7 mouse cellular contexts compared by ENCODE assay signal in the genomic region with DNA sequence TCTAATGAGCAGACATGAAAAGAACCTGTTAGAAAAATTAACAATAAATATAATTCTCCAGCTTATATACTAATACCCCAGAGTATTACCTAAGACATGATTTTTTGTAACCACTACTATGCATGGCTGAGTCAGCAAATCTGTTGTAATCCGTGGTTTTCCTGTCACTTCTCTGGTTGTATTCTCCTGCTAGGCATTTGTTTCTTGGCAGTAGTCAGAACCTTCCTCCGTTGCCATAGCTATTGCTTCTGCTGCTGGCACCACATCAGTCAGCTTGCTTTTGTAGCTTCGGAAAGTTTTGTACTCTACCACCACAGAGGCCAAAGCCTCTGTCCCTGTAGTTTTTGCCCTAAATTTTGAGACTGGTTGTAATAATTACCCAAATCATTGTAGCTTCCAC.
DNase-seq lines count a peak whose midpoint lies in the region; ATAC-seq and TF ChIP-seq lines count a peak whose summit lies in the region.

No protein-coding gene starts in this region.

- ATAC-seq in limb, embryonic 14.5 days (ENCODE audit: low FRiP score, low read depth) = no peak
- no peak for ATAC-seq in erythroblast, adult 5-6 weeks (replicated peaks; ENCODE audit: low FRiP score, poor library complexity, severe bottlenecking)

- DNase-seq in limb, embryonic 14.5 days (ENCODE audit: low spot score) = peak; percentile 26
- DNase-seq in limb, embryonic 10.5 days (ENCODE audit: low spot score) = no peak
- peak; percentile 81 for DNase-seq in NIH3T3 (ENCODE audit: low read depth)
- peak; percentile 89 for DNase-seq in brain, embryonic 14.5 days (ENCODE audit: low read depth)
- peak; percentile 42 for DNase-seq in lung, postnatal 10 days
- DNase-seq in heart, adult 8-10 months (ENCODE audit: low spot score) = no peak

- no peak overlapping the region for H3K27ac ChIP-seq in limb, embryonic 14.5 days (replicated peaks; ENCODE audit: low read depth, low read length)
- no peak overlapping the region for H3K27ac ChIP-seq in limb, embryonic 10.5 days

- no peaks in the 10 kb centered on the region for H3K27me3 ChIP-seq in limb, embryonic 14.5 days (ENCODE audit: control insufficient read depth, insufficient read depth, low read length)
- H3K27me3 ChIP-seq in limb, embryonic 10.5 days (ENCODE audit: low read depth, poor library complexity, severe bottlenecking) = no peaks in the 10 kb centered on the region

- H3K4me3 ChIP-seq in limb, embryonic 14.5 days (replicated peaks; ENCODE audit: low read length) = no peak overlapping the region
- no peak overlapping the region for H3K4me3 ChIP-seq in limb, embryonic 10.5 days

- WGBS in limb, embryonic 14.5 days = 67% methylated on average over 3 of the region's 3 CpGs
- WGBS in limb, embryonic 10.5 days = 89% methylated on average over 3 of the region's 3 CpGs

- no peaks in the 10 kb centered on the region for H3K9me3 ChIP-seq in limb, embryonic 14.5 days (ENCODE audit: control insufficient read depth, low read length)
- no peaks in the 10 kb centered on the region for H3K9me3 ChIP-seq in limb, embryonic 10.5 days (replicated peaks)

- no peaks in the 10 kb centered on the region for H3K36me3 ChIP-seq in limb, embryonic 14.5 days (ENCODE audit: control insufficient read depth, insufficient read depth, low read length)
- no peaks in the 10 kb centered on the region for H3K36me3 ChIP-seq in limb, embryonic 10.5 days

- TF ChIP-seq CTCF in brain, embryonic 14.5 days (IDR thresholded peaks at IDR 0.05; ENCODE audit: borderline replicate concordance, extremely low read depth, insufficient read depth, insufficient read length) = no peak

- H3K4me1 ChIP-seq in limb, embryonic 14.5 days (ENCODE audit: control insufficient read depth, insufficient read depth, low read length) = no peaks in the 10 kb centered on the region
- H3K4me1 ChIP-seq in limb, embryonic 10.5 days = 0 out of 2 replicates have a peak, but pooled peaks cover 4% of the 10 kb centered on the region

- H3K4me2 ChIP-seq in limb, embryonic 14.5 days (replicated peaks; ENCODE audit: low read depth, low read length, severe bottlenecking) = no peak overlapping the region

- H3K9ac ChIP-seq in limb, embryonic 14.5 days (ENCODE audit: low read depth, low read length, severe bottlenecking) = no peak overlapping the region

- no peak for TF ChIP-seq POLR2A in limb, embryonic 14.5 days (IDR thresholded peaks at IDR 0.05; ENCODE audit: borderline replicate concordance, extremely low read depth, insufficient read depth, insufficient read length)
- no peak for TF ChIP-seq POLR2A in brain, embryonic 14.5 days (IDR thresholded peaks at IDR 0.05; ENCODE audit: borderline replicate concordance, extremely low read depth, insufficient read depth, insufficient read length, poor library complexity, severe bottlenecking)

Comparison
In these comparisons a context has a peak if more than half of its experiments do, and no peak if none do; other contexts are left out.
1. DNase-seq: peak in limb, embryonic 14.5 days (single experiment), NIH3T3 (single experiment), brain, embryonic 14.5 days (single experiment) and lung, postnatal 10 days (single experiment); none in limb, embryonic 10.5 days (single experiment) and heart, adult 8-10 months (single experiment).